Mouse (Mus musculus): ENCODE measurements around the gene Dcst1. TPM values are rescaled to one million over a fixed set of nuclear protein-coding genes. Genes with fewer than 3 reads are reported as not detected.

The Dcst1 gene
- total RNA-seq (2017): not detected in 3 replicates

DNA sequence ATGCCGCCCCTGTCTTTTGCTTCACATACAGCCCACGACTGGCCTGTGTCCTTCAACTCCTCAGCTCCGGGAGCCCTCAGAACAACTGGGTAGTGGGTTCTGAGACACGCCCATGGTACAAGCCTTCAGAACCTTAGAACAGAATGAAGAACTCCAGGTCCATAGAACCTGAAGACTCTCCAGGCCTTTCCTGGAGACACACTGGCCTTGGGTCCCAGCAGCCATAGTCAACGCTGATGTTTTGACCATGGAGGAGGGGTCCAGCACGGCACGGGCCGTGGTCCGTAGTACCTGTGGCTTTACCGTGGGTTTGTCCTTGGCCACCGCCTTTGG, at the start of gene Dcst1:
Dcst1 (minus strand) TSS at position 101 of the 333 bp plus-strand sequence.
- ATAC-seq (replicated peaks; ENCODE audit: insufficient number of reproducible peaks, low FRiP score, low TSS enrichment, poor library complexity, severe bottlenecking): no peak

DNA sequence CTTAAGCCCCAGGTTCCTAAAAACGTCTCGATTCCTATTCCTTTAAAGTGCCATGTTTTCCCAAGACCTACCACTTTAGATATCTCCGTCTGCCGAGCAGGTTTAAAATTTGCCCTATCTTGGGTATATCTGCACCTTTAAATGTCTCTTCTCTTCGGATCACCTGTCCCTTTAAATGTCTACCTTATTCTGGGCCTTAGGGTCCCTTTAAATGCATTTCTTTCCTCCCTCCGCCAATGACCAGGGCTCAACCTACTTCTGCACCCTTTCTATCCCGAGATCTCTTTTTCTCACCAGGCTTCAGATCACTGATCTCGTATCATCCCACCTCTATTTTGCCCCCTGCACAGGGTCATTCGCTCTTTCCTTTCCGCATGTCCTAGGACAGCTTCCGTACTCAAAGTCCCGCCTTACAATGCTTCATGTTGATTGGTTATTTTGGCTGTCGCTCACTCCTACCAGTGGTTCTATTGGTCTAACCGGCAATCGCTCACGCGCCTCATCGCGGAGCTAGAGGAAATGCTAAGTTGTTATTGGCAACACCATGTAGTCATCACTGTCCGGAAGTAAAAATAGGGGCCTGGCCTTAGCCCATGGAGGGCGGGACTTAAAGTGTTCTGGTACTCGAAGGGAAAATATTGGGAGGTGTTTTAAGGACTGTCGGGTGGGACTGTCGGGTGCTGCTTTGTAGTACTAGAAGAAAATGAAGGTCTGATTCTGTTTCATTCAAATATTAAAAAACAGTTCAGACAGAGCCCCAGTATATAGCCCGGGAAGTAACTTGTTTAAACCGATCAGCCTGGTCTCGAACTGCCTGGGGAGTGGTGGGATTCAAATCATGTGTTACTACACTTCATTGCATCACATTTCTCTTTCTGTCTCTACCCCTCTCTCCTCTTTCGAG, 46.7 kb upstream of the Dcst1 start, which contains the start of gene Flad1:
Flad1 (minus strand) TSS at position 381 of the 904 bp plus-strand sequence.
- ATAC-seq (replicated peaks; ENCODE audit: insufficient number of reproducible peaks, low FRiP score, low TSS enrichment, poor library complexity, severe bottlenecking): peak; percentile 100

DNA sequence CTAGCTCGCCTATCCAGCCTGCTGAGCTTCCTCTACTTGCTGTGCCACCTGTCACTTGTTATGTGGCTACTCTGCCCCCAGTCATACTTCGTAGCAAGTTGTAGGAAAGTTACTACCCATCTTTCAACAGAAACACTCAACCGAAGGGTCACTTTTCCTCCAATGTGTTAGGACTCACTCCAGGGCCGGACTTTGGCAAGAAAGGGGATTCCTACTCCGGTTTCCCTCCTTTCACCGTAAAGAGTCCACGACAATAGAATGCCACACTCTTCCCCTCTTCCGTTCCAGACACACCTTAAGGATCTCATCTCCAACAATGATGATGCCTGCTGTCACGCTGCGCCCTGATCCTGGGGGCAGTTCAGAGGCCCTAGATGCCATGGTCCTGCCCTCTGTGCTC, 45.8 kb upstream of the Dcst1 start:
- ATAC-seq (replicated peaks; ENCODE audit: insufficient number of reproducible peaks, low FRiP score, low TSS enrichment, poor library complexity, severe bottlenecking): no peak

DNA sequence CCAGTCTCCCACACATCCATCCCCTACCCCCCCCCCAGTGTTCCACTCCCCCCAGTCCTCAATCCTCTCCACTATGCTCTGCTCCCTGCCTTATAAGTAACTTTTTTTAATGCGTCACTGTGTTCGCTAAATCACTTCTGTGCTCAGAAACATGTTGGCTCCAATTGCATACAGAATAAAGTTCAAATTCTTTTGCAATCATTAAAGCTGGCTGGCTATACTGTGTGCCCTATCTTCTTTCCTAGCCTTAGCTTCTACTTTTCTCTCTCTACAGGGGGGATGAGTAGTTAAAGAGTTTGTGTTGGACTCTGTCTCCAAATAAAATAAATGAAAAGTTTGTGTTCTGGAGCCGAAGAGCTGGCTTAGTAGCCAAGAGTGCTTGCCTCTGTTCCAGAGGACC, 44.6 kb upstream of the Dcst1 start:
- ATAC-seq (replicated peaks; ENCODE audit: insufficient number of reproducible peaks, low FRiP score, low TSS enrichment, poor library complexity, severe bottlenecking): no peak

DNA sequence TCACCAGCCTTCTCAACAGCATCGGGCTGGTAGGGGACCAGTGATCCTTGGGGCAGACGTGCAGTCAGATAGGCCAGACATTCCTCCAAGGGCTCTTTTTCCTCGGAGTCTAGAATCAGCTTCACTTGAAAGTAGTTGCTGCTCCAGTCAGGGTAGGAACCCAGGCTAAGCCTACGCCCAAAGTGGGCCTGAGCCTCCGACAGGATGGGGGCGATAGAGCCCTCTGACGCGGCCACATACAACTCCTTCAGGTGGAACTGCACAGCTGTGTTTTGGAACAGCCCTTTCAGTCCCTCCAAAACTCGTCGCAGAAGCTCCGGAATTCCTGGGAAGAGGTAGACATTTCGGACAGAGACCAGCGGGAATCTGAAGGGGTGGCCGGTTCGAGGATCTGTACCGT, 43.4 kb upstream of the Dcst1 start:
- no peak for ATAC-seq (replicated peaks; ENCODE audit: insufficient number of reproducible peaks, low FRiP score, low TSS enrichment, poor library complexity, severe bottlenecking)

DNA sequence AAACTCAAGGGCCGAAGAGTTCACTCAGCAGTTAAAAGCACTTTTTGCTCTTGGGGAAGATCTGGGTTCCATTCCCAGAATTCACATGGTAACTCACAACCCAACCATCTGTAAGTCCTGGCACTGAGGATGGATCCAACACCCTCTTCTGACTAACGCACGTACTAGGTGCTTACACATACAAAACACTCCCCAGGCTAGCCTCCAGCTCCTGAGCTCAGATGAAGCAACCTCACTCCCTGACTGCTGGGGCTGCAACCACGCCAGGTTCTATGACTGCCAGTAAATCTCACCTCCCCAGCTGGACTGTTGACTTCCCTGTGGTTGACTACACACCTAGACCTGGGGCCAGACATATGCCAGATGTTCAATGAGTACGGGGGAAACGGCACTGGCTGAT, 41.8 kb upstream of the Dcst1 start:
- ATAC-seq (replicated peaks; ENCODE audit: insufficient number of reproducible peaks, low FRiP score, low TSS enrichment, poor library complexity, severe bottlenecking): no peak

DNA sequence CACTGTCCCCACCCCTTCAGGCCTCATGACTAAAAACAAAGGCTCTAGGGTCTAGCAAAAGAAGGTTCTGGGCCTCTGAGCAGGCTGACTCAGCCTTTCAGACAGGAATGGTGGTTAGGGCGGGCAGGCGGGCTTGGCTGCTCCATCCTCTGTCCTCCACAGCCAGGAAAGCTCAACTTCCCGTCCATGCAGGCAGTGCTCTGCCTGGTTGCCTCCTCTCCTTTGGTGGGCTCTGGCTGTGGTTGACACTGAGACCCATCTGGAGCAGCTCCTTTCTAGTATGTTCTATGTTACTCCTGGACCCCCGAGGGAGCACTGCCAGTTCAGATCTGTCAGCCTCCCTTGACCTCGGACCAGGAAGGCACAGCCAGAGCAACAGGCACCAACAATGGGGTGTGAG, 37.6 kb upstream of the Dcst1 start, which contains the start of gene Lenep:
Lenep (minus strand) TSS at position 101 of the 400 bp plus-strand sequence.
- ATAC-seq (replicated peaks; ENCODE audit: insufficient number of reproducible peaks, low FRiP score, low TSS enrichment, poor library complexity, severe bottlenecking): no peak

DNA sequence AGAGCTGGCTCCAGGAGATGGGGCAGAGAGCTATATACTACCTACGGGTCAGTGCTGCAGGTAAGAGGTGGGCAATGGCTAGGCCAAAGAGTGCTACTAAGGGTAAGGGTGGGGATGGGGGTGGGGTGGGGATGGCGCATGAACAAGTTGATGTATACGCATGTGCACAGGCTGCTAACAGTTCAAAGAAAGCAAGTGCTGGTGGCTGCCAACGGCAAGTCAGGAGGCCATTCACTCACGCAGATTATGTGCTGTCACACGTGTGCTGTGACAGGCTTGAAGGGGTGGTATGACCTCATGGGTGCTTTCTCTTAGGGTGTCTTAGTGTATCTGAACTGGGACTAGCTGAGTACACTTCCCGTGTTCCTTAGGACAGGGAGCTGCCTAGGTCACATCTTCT, 36.3 kb upstream of the Dcst1 start:
- ATAC-seq (replicated peaks; ENCODE audit: insufficient number of reproducible peaks, low FRiP score, low TSS enrichment, poor library complexity, severe bottlenecking): no peak

DNA sequence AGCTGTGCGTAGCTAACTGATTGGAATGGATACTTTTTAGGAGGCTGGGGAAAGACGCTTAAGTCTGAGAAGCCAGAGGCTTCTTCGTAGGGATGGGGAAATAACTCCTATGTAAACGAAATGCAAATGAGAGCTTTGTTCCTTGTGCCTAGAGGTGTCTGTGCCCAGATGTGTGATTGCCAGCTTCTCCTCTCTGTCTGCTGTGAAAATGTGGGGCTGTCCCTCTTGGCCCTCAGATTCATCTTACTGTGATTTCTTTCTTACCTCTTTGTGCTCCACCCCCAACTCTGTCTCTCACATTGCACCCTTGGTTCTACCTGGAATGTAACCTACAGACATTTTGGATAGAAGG, 31.6 kb upstream of the Dcst1 start:
- ATAC-seq (replicated peaks; ENCODE audit: insufficient number of reproducible peaks, low FRiP score, low TSS enrichment, poor library complexity, severe bottlenecking): no peak

DNA sequence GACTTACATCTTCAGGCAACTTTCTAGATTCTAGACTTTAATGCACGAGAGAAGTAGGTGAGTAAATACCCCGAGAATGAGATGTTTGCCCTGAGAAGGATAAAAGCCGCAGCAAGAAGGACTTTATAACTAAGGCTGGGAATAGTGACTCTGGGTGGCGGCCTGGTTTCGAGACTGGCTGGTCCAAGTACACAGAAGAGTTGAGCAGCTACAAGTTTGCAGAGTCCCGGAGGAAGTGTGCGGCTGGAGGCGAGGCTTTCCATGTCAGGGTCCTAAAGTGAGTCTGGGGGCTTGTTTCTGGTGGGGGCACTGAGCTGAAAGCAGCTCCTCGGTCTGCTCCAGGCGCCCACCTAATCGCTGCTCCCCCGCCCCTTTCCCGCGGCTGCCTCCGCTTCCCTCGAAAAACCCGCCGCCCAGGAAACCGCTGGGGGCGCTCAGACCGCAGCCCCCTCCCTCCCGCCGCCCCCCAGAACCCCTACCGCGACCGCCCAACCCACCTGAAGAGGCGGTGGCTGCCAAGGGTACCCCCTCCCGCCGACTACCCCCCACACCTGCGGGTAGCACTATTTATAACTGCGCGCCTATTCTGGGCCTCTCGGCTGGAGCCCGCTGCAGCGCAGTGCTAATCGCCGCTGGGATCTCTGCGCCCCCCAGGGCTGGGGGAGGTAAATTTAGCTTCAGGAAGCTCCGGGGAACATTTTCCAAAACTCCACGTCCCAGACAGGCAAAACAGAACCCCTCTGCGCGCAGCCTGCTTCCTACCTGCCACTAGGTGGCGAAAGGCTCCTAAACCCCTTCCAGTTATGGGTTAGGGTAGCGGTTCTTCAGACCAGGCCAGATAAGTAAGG, 31.0 kb upstream of the Dcst1 start:
- no peak for ATAC-seq (replicated peaks; ENCODE audit: insufficient number of reproducible peaks, low FRiP score, low TSS enrichment, poor library complexity, severe bottlenecking)

DNA sequence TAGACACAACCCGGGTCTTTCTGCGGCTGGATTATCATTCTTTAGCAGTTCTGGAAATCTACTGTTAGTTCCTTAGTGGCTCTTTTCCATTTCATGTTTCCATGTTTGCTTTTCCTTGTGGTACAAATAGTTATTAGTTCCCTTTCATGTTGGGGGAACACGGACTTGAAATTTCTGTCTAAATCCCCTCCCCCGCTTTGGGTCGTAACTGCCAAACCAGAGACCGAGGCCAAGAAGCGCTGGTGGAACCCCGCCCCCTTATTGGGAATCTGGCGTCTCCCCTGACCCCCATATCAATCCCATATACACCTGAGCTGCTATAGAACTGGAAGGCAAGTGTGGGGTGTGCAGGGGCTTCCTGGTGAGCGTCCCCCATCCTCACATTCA, 30.4 kb upstream of the Dcst1 start:
- no peak for ATAC-seq (replicated peaks; ENCODE audit: insufficient number of reproducible peaks, low FRiP score, low TSS enrichment, poor library complexity, severe bottlenecking)

DNA sequence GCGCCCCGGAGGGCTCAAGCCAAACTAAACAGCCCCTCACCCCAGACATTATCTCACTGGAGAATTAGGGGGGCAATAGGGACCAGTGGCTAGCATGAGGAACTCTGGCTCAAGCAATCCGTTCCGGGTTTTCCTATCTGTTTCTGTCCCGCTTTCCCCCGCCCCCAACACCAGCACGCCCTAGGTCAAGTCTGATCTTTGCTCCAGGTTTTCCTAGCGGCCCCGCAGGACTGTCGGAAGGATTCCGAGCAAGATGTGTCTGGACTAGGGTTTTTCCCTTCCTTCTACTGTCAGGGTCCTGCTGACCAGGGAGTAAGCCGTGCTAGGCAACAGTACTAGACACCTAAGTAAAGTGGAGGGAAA, 29.8 kb upstream of the Dcst1 start:
- 0 out of 2 replicates have a peak, but pooled peaks have one; percentile 6 for ATAC-seq (replicated peaks; ENCODE audit: insufficient number of reproducible peaks, low FRiP score, low TSS enrichment, poor library complexity, severe bottlenecking)

DNA sequence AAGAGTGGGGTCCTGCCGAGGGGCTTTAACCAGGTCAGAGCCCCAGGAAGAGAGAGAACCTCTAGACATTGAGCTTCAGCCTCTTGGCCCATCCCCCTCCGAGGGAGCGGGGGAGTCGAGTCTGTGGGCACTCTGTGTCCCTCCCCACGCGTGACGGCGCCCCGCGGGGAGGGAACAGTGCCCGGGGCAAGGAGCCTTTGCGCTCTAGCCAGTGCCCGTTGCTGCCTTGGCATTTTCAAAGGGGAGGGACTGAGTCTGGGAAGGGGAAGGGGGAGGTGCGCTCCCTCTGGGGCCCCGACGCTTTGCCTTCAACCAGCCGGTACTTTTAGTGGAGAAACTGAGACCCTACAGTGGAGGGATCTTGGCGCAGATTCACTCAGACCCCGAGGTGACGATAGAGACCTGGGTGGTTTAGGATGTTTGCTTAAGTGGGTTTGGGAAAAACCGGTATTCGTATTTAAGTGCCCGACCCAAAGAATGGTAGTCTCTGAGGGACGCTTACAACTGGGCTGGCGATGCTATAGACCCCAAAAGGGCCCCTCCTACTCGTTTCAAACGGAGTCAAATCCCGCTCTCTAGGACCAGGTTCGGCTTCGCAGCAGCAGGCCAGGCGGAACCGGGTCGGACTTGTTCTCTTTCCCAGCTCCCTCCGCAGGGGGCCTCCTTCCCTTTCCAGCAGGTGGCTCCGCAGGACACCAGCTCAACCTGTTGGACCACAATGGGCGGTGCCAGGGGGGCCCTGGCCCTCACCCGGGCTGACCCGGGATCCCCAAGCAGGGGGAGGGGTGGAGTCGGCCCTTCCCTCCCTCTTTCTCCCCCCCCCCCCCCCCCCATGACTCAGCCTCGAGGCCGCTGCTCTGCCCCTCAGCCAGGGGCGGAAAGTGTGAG, 29.2 kb upstream of the Dcst1 start, which contains the start of gene Zbtb7b:
Zbtb7b (minus strand) TSS at position 771 of the 888 bp plus-strand sequence.
- ATAC-seq (replicated peaks; ENCODE audit: insufficient number of reproducible peaks, low FRiP score, low TSS enrichment, poor library complexity, severe bottlenecking): peak; percentile 51

DNA sequence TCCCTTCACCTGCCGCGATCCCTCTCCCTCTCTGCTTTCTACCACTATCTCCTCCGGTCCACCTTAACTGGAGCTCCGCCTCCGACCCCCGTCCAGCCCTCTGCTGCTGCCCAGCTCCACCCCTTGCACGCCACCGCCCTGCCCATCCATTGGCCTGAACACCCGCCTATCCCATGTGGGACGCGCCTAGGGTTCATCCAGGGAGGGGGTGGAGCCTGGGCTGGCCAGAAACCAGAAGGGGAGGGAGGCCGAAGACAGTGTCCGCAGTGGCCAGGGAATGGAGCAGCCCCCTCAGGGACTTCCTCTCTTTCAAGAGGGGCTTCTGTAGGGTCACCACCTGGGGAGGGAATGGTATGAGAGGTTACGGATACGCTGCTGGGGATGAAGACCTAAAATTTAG, 28.6 kb upstream of the Dcst1 start:
- peak; percentile 83 for ATAC-seq (replicated peaks; ENCODE audit: insufficient number of reproducible peaks, low FRiP score, low TSS enrichment, poor library complexity, severe bottlenecking)

DNA sequence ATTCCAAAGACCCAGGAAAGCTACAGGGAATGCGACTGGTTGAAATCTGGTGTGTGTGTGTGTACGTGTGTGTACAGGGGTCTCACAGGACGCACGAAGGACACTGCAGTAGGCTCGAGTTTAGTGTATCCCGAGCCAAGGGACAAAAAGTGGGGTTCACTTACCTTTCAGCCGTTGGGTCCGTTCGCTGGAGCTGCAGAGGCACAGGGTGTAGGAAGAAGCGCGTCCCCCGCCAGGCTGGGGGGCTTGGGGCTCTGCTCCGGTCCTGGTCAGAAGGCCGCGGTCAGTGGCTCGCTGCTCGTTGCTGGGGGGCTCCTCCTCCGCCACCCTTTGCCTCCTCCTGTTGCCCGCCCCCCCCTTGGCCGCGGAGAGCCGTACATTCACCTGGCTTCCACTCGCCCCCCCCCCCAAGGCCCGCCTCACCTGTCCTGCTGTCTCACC, 27.8 kb upstream of the Dcst1 start:
- no peak for ATAC-seq (replicated peaks; ENCODE audit: insufficient number of reproducible peaks, low FRiP score, low TSS enrichment, poor library complexity, severe bottlenecking)

DNA sequence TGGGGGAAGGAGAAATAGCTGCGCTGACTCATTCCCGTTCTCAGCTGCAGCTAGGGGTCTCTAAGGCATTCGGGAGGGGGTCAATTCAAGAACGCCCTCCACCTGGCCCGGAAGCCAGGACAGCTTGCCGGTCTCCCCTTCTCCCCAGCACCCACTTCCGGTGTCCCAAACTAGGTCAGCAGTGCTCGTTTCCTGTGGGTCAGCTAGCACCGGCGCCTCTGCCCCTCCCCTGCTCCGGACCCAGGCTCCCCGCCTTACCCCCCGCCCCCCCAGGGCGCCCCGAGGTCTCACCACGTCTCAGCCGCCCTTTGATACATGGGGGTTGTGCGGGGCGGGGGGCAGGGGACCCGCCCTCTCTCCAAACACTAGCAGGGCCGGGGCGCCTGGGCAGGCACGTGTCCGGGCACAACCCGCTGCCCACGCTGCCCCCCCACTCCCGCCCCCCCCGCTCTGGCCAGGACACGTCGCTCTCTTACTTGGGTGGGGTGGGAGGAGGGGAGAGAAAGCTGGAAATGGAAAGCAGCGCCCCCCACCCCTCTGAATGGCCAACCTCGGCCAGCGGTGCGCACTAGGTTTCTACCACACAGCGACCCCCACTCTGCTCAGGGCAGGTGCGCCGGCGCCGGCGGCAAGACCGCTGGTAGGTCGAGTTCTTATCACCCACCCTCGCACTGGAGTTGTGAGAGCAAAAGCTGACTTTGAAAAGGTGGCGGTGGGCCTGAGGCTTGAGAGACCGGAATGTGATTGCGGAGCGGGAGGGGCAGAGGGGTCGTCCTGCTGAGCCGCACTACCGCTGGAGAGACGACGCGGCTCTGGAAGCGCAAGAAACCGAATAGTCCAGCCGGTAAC, 26.8 kb upstream of the Dcst1 start:
- no peak for ATAC-seq (replicated peaks; ENCODE audit: insufficient number of reproducible peaks, low FRiP score, low TSS enrichment, poor library complexity, severe bottlenecking)

DNA sequence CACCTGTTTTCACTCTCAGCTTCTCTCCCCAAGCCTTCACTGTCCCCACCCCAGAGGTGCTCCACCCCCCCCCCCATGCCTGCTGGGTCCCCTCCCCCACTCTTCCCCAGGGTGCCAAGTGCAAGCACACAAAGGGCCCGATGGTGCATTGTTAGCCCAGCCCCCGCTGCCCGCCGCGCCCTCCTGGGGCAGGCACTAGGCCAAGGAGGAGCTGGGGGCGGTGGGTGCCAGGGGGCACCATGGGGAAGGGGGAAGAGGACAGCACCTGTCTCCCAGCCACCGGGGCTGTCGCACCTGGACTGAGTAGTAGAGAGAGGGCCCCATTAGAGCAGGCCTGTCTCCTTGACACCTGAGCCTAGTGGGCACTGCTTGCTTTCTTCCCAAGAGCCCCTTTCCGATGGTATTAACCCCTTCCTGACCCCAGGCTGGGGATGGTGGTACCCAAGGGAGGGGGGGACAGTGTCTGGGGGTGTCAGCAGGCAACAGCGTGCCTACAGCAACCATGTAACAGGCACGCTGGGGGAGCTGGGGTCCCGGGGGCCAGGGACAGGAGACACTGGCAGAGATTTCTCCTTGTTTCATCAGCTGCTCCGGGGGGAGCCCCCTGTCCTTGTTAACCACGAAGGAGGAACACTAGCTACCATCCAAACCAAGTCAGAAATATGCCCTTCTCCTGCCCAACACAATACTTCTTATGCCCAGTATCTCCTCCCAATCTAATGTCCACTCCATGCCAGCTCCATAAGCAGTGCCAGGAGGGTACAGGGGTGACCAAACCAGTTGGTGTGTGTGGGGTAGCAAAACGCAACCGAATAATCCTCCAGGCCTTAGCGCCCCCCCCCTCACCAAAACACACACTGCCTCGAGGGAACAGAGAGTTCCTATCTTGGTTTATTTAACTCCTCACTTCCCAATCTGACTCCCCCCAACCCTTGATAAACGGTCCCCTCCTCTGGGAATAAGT, 25.9 kb upstream of the Dcst1 start:
- no peak for ATAC-seq (replicated peaks; ENCODE audit: insufficient number of reproducible peaks, low FRiP score, low TSS enrichment, poor library complexity, severe bottlenecking)
